Comparison of ENCODE assay signal across 10 mouse cellular contexts in genomic region chr2:73038290-73038732, GRCm38 (mm10). TPM values are rescaled to one million over a fixed set of nuclear protein-coding genes. Genes with fewer than 3 reads are reported as not detected.
A peak's percentile ranks its signal among the peaks of the same experiment; 100 is the strongest.
DNase-seq lines count a peak whose midpoint lies in the region; ATAC-seq and TF ChIP-seq lines count a peak whose summit lies in the region.
"Had no signal": no experiment of that assay in that cellular context is flagged by ENCODE, and none has a peak within 500 bp of the region (broad histone marks: within the 10 kb centered on the region; RNA-seq: fewer than 3 reads in every experiment).

No protein-coding gene starts in this region.

- H3K9me3 ChIP-seq in E14TG2a.4 (ENCODE audit: low read length) = no peaks in the 10 kb centered on the region
- no peaks in the 10 kb centered on the region for H3K9me3 ChIP-seq in stomach, postnatal 0 days (ENCODE audit: control insufficient read depth, low read length)

- 0 out of 2 replicates have a peak overlapping the region, but pooled peaks have one; percentile 41 for H3K27ac ChIP-seq in brown adipose tissue, adult 24 weeks (replicated peaks; ENCODE audit: low read depth, low read length)
- H3K27ac ChIP-seq in stomach, postnatal 0 days (replicated peaks) = peak overlapping the region; percentile 81

- WGBS in stomach, postnatal 0 days = 14% methylated on average over 16 of the region's 16 CpGs

- DNase-seq in heart, adult 18-20 months = peak; percentile 60 to 71
- DNase-seq in kidney, postnatal 4 days = peak; percentile 61 to 80
- peak; percentile 69 for DNase-seq in mesoderm, embryonic 11.5 days (ENCODE audit: low read depth, low spot score)
- peak; percentile 73 for DNase-seq in stomach, postnatal 0 days (ENCODE audit: low spot score)
- no peak for DNase-seq in right cerebral cortex, postnatal 25 days
- no peak for DNase-seq in layer of hippocampus, postnatal 14 days (ENCODE audit: low spot score in 2 of 2)

- peaks cover 60% of the 10 kb centered on the region for H3K4me1 ChIP-seq in E14TG2a.4 (replicated peaks; ENCODE audit: low read depth, low read length)
- 0 out of 2 replicates have a peak, but pooled peaks cover 3% of the 10 kb centered on the region for H3K4me1 ChIP-seq in brown adipose tissue, adult 24 weeks (ENCODE audit: control insufficient read depth, insufficient read depth, insufficient read length, low read length)
- H3K4me1 ChIP-seq in stomach, postnatal 0 days (replicated peaks; ENCODE audit: control insufficient read depth, insufficient read depth) = peaks cover 3% of the 10 kb centered on the region; the same call in 1 of the 2 replicates

- peak; percentile 87 for ATAC-seq in stomach, postnatal 0 days (ENCODE audit: low FRiP score, low TSS enrichment)
- ATAC-seq: Patski had no signal

- peak overlapping the region; percentile 39 for H3K4me2 ChIP-seq in stomach, postnatal 0 days (replicated peaks; ENCODE audit: low read depth)

- no peaks in the 10 kb centered on the region for H3K36me3 ChIP-seq in E14TG2a.4 (ENCODE audit: insufficient read depth, low read length)
- H3K36me3 ChIP-seq in stomach, postnatal 0 days (ENCODE audit: control insufficient read depth, insufficient read depth, low read length) = no peaks in the 10 kb centered on the region

- no peak for TF ChIP-seq EP300 in stomach, postnatal 0 days (optimal IDR thresholded peaks at IDR 0.05)

- no peak for TF ChIP-seq CTCF in E14TG2a.4 (conservative IDR thresholded peaks at IDR 0.05; ENCODE audit: low read length)
- no peak for TF ChIP-seq CTCF in stomach, postnatal 0 days (IDR thresholded peaks at IDR 0.05; ENCODE audit: low read depth)

- H3K27me3 ChIP-seq in E14TG2a.4 (ENCODE audit: insufficient read depth, low read length) = no peaks in the 10 kb centered on the region
- no peaks in the 10 kb centered on the region for H3K27me3 ChIP-seq in stomach, postnatal 0 days (ENCODE audit: control insufficient read depth, insufficient read depth, low read length)
- H3K27me3 ChIP-seq: Patski had no signal

- H3K9ac ChIP-seq in stomach, postnatal 0 days (ENCODE audit: low read length) = no peak overlapping the region

- H3K4me3 ChIP-seq in E14TG2a.4 (replicated peaks; ENCODE audit: low read length) = peak overlapping the region; percentile 65
- H3K4me3 ChIP-seq in brown adipose tissue, adult 24 weeks (ENCODE audit: insufficient read depth, low read depth, low read length) = no peak overlapping the region
- H3K4me3 ChIP-seq in stomach, postnatal 0 days (ENCODE audit: low read depth, low read length) = 0 out of 2 replicates have a peak overlapping the region, but pooled peaks have one; percentile 6

RNA-seq across cellular contexts. Expression of gene Gm11084, which starts 51.8 kb away (rescaled TPM):
- not detected in 2 replicates for polyA plus RNA-seq in brown adipose tissue, adult 24 weeks (2012; ENCODE audit: insufficient read depth, insufficient read length, missing spikeins)
- not detected for total RNA-seq in heart, adult 18-20 months (2021)
- not detected in 2 replicates for polyA plus RNA-seq in stomach, postnatal 0 days (2015; fragmentation: Nextera tagmentation; extraction: Ambion mirVana)
- total RNA-seq in layer of hippocampus, postnatal 14 days (2021) = not detected
- polyA plus RNA-seq: large intestine, adult 2 months; Patski had no signal

RNA-seq across cellular contexts. Expression of gene Sp3, which starts 58.1 kb away (rescaled TPM):
- polyA plus RNA-seq in brown adipose tissue, adult 24 weeks (2012; ENCODE audit: insufficient read depth, insufficient read length, missing spikeins) = 42.7 and 45.9 TPM in 2 replicates
- total RNA-seq in heart, adult 18-20 months (2021) = 10 to 100 TPM; 27.9 to 32.9 TPM
- polyA plus RNA-seq in stomach, postnatal 0 days (2015; fragmentation: Nextera tagmentation; extraction: Ambion mirVana) = 24.3 and 25.7 TPM in 2 replicates
- 10 to 100 TPM; 51.1 to 58.2 TPM for total RNA-seq in layer of hippocampus, postnatal 14 days (2021)

Comparison
In these comparisons a context has a peak if more than half of its experiments do, and no peak if none do; other contexts are left out.
1. DNase-seq: peak in heart, adult 18-20 months (2 of 2), kidney, postnatal 4 days (2 of 2), mesoderm, embryonic 11.5 days (single experiment) and stomach, postnatal 0 days (single experiment); none in right cerebral cortex, postnatal 25 days (single experiment) and layer of hippocampus, postnatal 14 days (0 of 2).